Mouse (Mus musculus): Measurements from ENCODE around the gene Bahcc1. TPM values are rescaled to one million over a fixed set of nuclear protein-coding genes. Genes with fewer than 3 reads are reported as not detected.

Bahcc1 gene
- 24.9 and 27.6 TPM in 2 replicates for polyA plus RNA-seq (2014; fragmentation: Nextera tagmentation; extraction: Ambion mirVana)

GRCm38 (mm10) chr11:120232230-120233097 is at the start of gene Bahcc1:
Gene Bahcc1, plus strand, starts transcription at chr11:120232947.
- Histone ChIP-seq H3K27me3 (ENCODE audit: control insufficient read depth, insufficient read depth, low read length) (no peaks in the 10 kb centered on the region), H3K4me2 (ENCODE audit: low read depth, severe bottlenecking) (peak within 1 kb of the TSS; percentile 99), H3K27ac (replicated peaks; ENCODE audit: low read depth, low read length) (peak within 1 kb of the TSS; percentile 95), H3K9ac (ENCODE audit: low read length) (peak within 1 kb of the TSS; percentile 98), H3K36me3 (ENCODE audit: control insufficient read depth, insufficient read depth, low read length) (no peaks in the 10 kb centered on the region), H3K9me3 (ENCODE audit: control insufficient read depth, low read length) (no peaks in the 10 kb centered on the region), H3K4me3 (ENCODE audit: low read depth, low read length) (peak within 1 kb of the TSS; percentile 97), H3K4me1 (ENCODE audit: control insufficient read depth, insufficient read depth, low read length) (peaks cover 33% of the 10 kb centered on the region)
- WGBS = 3% methylated on average over 36 of the region's 36 CpGs
- ATAC-seq (ENCODE audit: insufficient number of reproducible peaks, low FRiP score, low TSS enrichment, low read depth) (peak; percentile 89), DNase-seq (ENCODE audit: low spot score) (peak; percentile 99)

GRCm38 (mm10) chr11:120183180-120183579 is 49.6 kb upstream of the Bahcc1 start:
- Histone ChIP-seq H3K4me2 (ENCODE audit: low read depth, severe bottlenecking) (no peak overlapping the region), H3K27ac (replicated peaks; ENCODE audit: low read depth, low read length) (peak overlapping the region; percentile 26; the same call in 1 of the 2 replicates), H3K9me3 (ENCODE audit: control insufficient read depth, low read length) (no peaks in the 10 kb centered on the region), H3K4me1 (ENCODE audit: control insufficient read depth, insufficient read depth, low read length) (peaks cover 30% of the 10 kb centered on the region), H3K4me3 (ENCODE audit: low read depth, low read length) (no peak overlapping the region), H3K9ac (ENCODE audit: low read length) (no peak overlapping the region), H3K36me3 (ENCODE audit: control insufficient read depth, insufficient read depth, low read length) (no peaks in the 10 kb centered on the region), H3K27me3 (ENCODE audit: control insufficient read depth, insufficient read depth, low read length) (no peaks in the 10 kb centered on the region)
- WGBS = 10% methylated on average over 1 of the region's 1 CpGs
- ATAC-seq (ENCODE audit: insufficient number of reproducible peaks, low FRiP score, low TSS enrichment, low read depth) = no peak
- no peak for DNase-seq (ENCODE audit: low spot score)

- no peak for ATAC-seq (ENCODE audit: insufficient number of reproducible peaks, low FRiP score, low TSS enrichment, low read depth)
- WGBS = 34% methylated on average over 11 of the region's 11 CpGs
- Histone ChIP-seq H3K9me3 (ENCODE audit: control insufficient read depth, low read length) (no peaks in the 10 kb centered on the region), H3K36me3 (ENCODE audit: control insufficient read depth, insufficient read depth, low read length) (no peaks in the 10 kb centered on the region), H3K9ac (ENCODE audit: low read length) (no peak overlapping the region), H3K4me1 (ENCODE audit: control insufficient read depth, insufficient read depth, low read length) (peaks cover 30% of the 10 kb centered on the region), H3K4me2 (ENCODE audit: low read depth, severe bottlenecking) (peak overlapping the region; percentile 72), H3K27me3 (ENCODE audit: control insufficient read depth, insufficient read depth, low read length) (no peaks in the 10 kb centered on the region), H3K4me3 (ENCODE audit: low read depth, low read length) (no peak overlapping the region), H3K27ac (replicated peaks; ENCODE audit: low read depth, low read length) (peak overlapping the region; percentile 26; the same call in 1 of the 2 replicates)
- DNase-seq (ENCODE audit: low spot score) = peak; percentile 42
Measured at GRCm38 (mm10) chr11:120183708-120184107, 49.0 kb upstream of the Bahcc1 start.

GRCm38 (mm10) chr11:120184371-120185315 is 48.1 kb upstream of the Bahcc1 start:
- ATAC-seq (ENCODE audit: insufficient number of reproducible peaks, low FRiP score, low TSS enrichment, low read depth) (no peak), DNase-seq (ENCODE audit: low spot score) (peak; percentile 70)
- Histone ChIP-seq H3K27me3 (ENCODE audit: control insufficient read depth, insufficient read depth, low read length) (no peaks in the 10 kb centered on the region), H3K4me1 (ENCODE audit: control insufficient read depth, insufficient read depth, low read length) (peaks cover 30% of the 10 kb centered on the region), H3K9ac (ENCODE audit: low read length) (peak overlapping the region; percentile 99), H3K9me3 (ENCODE audit: control insufficient read depth, low read length) (no peaks in the 10 kb centered on the region), H3K4me3 (ENCODE audit: low read depth, low read length) (peak overlapping the region; percentile 86), H3K4me2 (ENCODE audit: low read depth, severe bottlenecking) (peak overlapping the region; percentile 72), H3K36me3 (ENCODE audit: control insufficient read depth, insufficient read depth, low read length) (no peaks in the 10 kb centered on the region), H3K27ac (replicated peaks; ENCODE audit: low read depth, low read length) (peak overlapping the region; percentile 97)
- WGBS = 3% methylated on average over 16 of the region's 16 CpGs

GRCm38 (mm10) chr11:120185316-120186141 is 47.2 kb upstream of the Bahcc1 start:
- H3K9me3 ChIP-seq (ENCODE audit: control insufficient read depth, low read length) = no peaks in the 10 kb centered on the region
- peak overlapping the region; percentile 99 for H3K9ac ChIP-seq (ENCODE audit: low read length)
- H3K4me2 ChIP-seq (ENCODE audit: low read depth, severe bottlenecking) = peak overlapping the region; percentile 72
- DNase-seq (ENCODE audit: low spot score) (peak; percentile 78), ATAC-seq (ENCODE audit: insufficient number of reproducible peaks, low FRiP score, low TSS enrichment, low read depth) (no peak)
- peak overlapping the region; percentile 97 for H3K27ac ChIP-seq (replicated peaks; ENCODE audit: low read depth, low read length)
- H3K27me3 ChIP-seq (ENCODE audit: control insufficient read depth, insufficient read depth, low read length) = no peaks in the 10 kb centered on the region
- H3K4me1 ChIP-seq (ENCODE audit: control insufficient read depth, insufficient read depth, low read length) = peaks cover 35% of the 10 kb centered on the region
- peak overlapping the region; percentile 86 for H3K4me3 ChIP-seq (ENCODE audit: low read depth, low read length)
- under 1% methylated on average over 54 of the region's 54 CpGs for WGBS
- no peaks in the 10 kb centered on the region for H3K36me3 ChIP-seq (ENCODE audit: control insufficient read depth, insufficient read depth, low read length)

- Histone ChIP-seq H3K4me2 (ENCODE audit: low read depth, severe bottlenecking) (peak overlapping the region; percentile 72), H3K4me1 (ENCODE audit: control insufficient read depth, insufficient read depth, low read length) (peaks cover 42% of the 10 kb centered on the region), H3K9ac (ENCODE audit: low read length) (peak overlapping the region; percentile 99), H3K27ac (replicated peaks; ENCODE audit: low read depth, low read length) (peak overlapping the region; percentile 97), H3K36me3 (ENCODE audit: control insufficient read depth, insufficient read depth, low read length) (no peaks in the 10 kb centered on the region), H3K4me3 (ENCODE audit: low read depth, low read length) (peak overlapping the region; percentile 86), H3K9me3 (ENCODE audit: control insufficient read depth, low read length) (no peaks in the 10 kb centered on the region), H3K27me3 (ENCODE audit: control insufficient read depth, insufficient read depth, low read length) (no peaks in the 10 kb centered on the region)
- no peak for DNase-seq (ENCODE audit: low spot score)
- no peak for ATAC-seq (ENCODE audit: insufficient number of reproducible peaks, low FRiP score, low TSS enrichment, low read depth)
- 2% methylated on average over 18 of the region's 18 CpGs for WGBS
Measured at GRCm38 (mm10) chr11:120186145-120186740, 46.5 kb upstream of the Bahcc1 start.

GRCm38 (mm10) chr11:120186821-120187235 is 45.9 kb upstream of the Bahcc1 start:
- Histone ChIP-seq H3K4me2 (ENCODE audit: low read depth, severe bottlenecking) (peak overlapping the region; percentile 72), H3K9ac (ENCODE audit: low read length) (peak overlapping the region; percentile 99), H3K4me3 (ENCODE audit: low read depth, low read length) (peak overlapping the region; percentile 86), H3K4me1 (ENCODE audit: control insufficient read depth, insufficient read depth, low read length) (peaks cover 45% of the 10 kb centered on the region), H3K27me3 (ENCODE audit: control insufficient read depth, insufficient read depth, low read length) (no peaks in the 10 kb centered on the region), H3K36me3 (ENCODE audit: control insufficient read depth, insufficient read depth, low read length) (no peaks in the 10 kb centered on the region), H3K27ac (replicated peaks; ENCODE audit: low read depth, low read length) (peak overlapping the region; percentile 97), H3K9me3 (ENCODE audit: control insufficient read depth, low read length) (no peaks in the 10 kb centered on the region)
- DNase-seq (ENCODE audit: low spot score) (peak; percentile 84), ATAC-seq (ENCODE audit: insufficient number of reproducible peaks, low FRiP score, low TSS enrichment, low read depth) (no peak)
- WGBS = under 1% methylated on average over 20 of the region's 20 CpGs
